Mouse (Mus musculus) heart, embryonic 13.5 days (tissue): ENCODE data around the gene Afap1. TPM values are rescaled to one million over a fixed set of nuclear protein-coding genes. Genes with fewer than 3 reads are reported as not detected.
A peak's percentile ranks its signal among the peaks of the same experiment; 100 is the strongest.

Experiments used
- ATAC-seq: fragments of 200-750 bp; cut with Nextera tagmentation; 2 replicates; pipeline ENCODE4 v1.8.0; 2017; ENCODE audit warnings: moderate TSS enrichment; ENCODE audit not compliant: insufficient number of reproducible peaks, low FRiP score, low TSS enrichment; ENCODE audit errors: extremely low read depth
- H3K27ac ChIP-seq: fragments of 300-500 bp; sonication (generic); replicated peaks from 2 replicates; pipeline ENCODE4 v1.5.1; 2015; ENCODE audit warnings: moderate library complexity, mild to moderate bottlenecking, inconsistent platforms
- H3K27me3 ChIP-seq: fragments of 300-500 bp; sonication (generic); replicated peaks from 2 replicates; pipeline ENCODE4 v1.6.1; 2015; ENCODE audit warnings: mild to moderate bottlenecking, inconsistent platforms
- H3K36me3 ChIP-seq: fragments of 300-500 bp; sonication (generic); 2 replicates; pipeline ENCODE4 v1.6.1; 2015; ENCODE audit warnings: mild to moderate bottlenecking, inconsistent platforms
- H3K4me1 ChIP-seq: fragments of 300-500 bp; sonication (generic); 2 replicates; pipeline ENCODE4 v1.6.1; 2015; ENCODE audit warnings: inconsistent platforms
- H3K4me2 ChIP-seq: fragments of 300-500 bp; sonication (generic); 2 replicates; pipeline ENCODE4 v1.6.1; 2015; ENCODE audit warnings: inconsistent platforms, mild to moderate bottlenecking, moderate library complexity
- H3K4me3 ChIP-seq: fragments of 300-500 bp; sonication (generic); 2 replicates; pipeline ENCODE4 v1.5.1; 2015; ENCODE audit warnings: moderate library complexity, mild to moderate bottlenecking, inconsistent platforms
- H3K9ac ChIP-seq: fragments of 300-500 bp; sonication (generic); 2 replicates; pipeline ENCODE4 v1.6.1; 2015; ENCODE audit warnings: inconsistent platforms, mild to moderate bottlenecking, moderate library complexity
- H3K9me3 ChIP-seq: fragments of 300-500 bp; sonication (generic); 2 replicates; pipeline ENCODE4 v1.6.1; 2016; ENCODE audit warnings: inconsistent platforms
- WGBS: fragments of 180-500 bp; shearing (Covaris S2); methylation state at CpG from one replicate; pipeline ENCODE4 v1.1.7; 2015; ENCODE audit warnings: mixed read lengths; 5-methylcytosine and 5-hydroxymethylcytosine counted together
- polyA plus RNA-seq: library from polyadenylated mRNA; unstranded; fragments of >200 nt; fragmentation: Nextera tagmentation; extraction: Ambion mirVana; gene quantifications from 2 replicates; pipeline ENCODE4 v1.2.1, GENCODE M21; 2015

The Afap1 gene
- polyA plus RNA-seq, 1 experiment from 2014 or later = 26.9 TPM

- WGBS = 45% methylated on average over 11 of the region's 11 CpGs
Measured at GRCm38 (mm10) chr5:35884262-35884661, 8.9 kb upstream of the Afap1 start.

GRCm38 (mm10) chr5:35884689-35885088 lies 8.4 kb upstream of the Afap1 start:
- H3K9me3 ChIP-seq = no peaks in the 10 kb centered on the region
- H3K27me3 ChIP-seq = no peaks in the 10 kb centered on the region
- no peak for ATAC-seq
- H3K4me3 ChIP-seq = no peak overlapping the region
- H3K4me1 ChIP-seq = peaks cover 14% of the 10 kb centered on the region
- H3K27ac ChIP-seq = no peak overlapping the region
- no peaks in the 10 kb centered on the region for H3K36me3 ChIP-seq
- WGBS = 78% methylated on average over 5 of the region's 5 CpGs
- no peak overlapping the region for H3K9ac ChIP-seq
- H3K4me2 ChIP-seq = no peak overlapping the region

More at GRCm38 (mm10) chr5:35884262-35884661, 8.9 kb upstream of the Afap1 start:
- H3K4me2 ChIP-seq = no peak overlapping the region
- H3K4me3 ChIP-seq = no peak overlapping the region
- H3K9ac ChIP-seq = no peak overlapping the region
- H3K27ac ChIP-seq = no peak overlapping the region
- H3K36me3 ChIP-seq = no peaks in the 10 kb centered on the region
- no peaks in the 10 kb centered on the region for H3K27me3 ChIP-seq
- H3K9me3 ChIP-seq = no peaks in the 10 kb centered on the region
- H3K4me1 ChIP-seq = peaks cover 18% of the 10 kb centered on the region
- ATAC-seq = no peak

GRCm38 (mm10) chr5:35888959-35889358 lies 4.2 kb upstream of the Afap1 start:
- WGBS = 46% methylated on average over 9 of the region's 9 CpGs
- Histone ChIP-seq H3K36me3 (no peaks in the 10 kb centered on the region), H3K4me3 (no peak overlapping the region), H3K9ac (no peak overlapping the region), H3K27ac (no peak overlapping the region), H3K4me2 (no peak overlapping the region), H3K4me1 (peaks cover 12% of the 10 kb centered on the region), H3K9me3 (no peaks in the 10 kb centered on the region), H3K27me3 (0 out of 2 replicates have a peak, but pooled peaks cover 9% of the 10 kb centered on the region)
- no peak for ATAC-seq

GRCm38 (mm10) chr5:35889641-35890040 lies 3.5 kb upstream of the Afap1 start:
- Histone ChIP-seq H3K9me3 (no peaks in the 10 kb centered on the region), H3K9ac (no peak overlapping the region), H3K4me2 (no peak overlapping the region), H3K27me3 (0 out of 2 replicates have a peak, but pooled peaks cover 9% of the 10 kb centered on the region), H3K27ac (no peak overlapping the region), H3K4me1 (peaks cover 14% of the 10 kb centered on the region), H3K36me3 (no peaks in the 10 kb centered on the region), H3K4me3 (no peak overlapping the region)
- no peak for ATAC-seq
- 69% methylated on average over 2 of the region's 2 CpGs for WGBS

- Histone ChIP-seq H3K9me3 (no peaks in the 10 kb centered on the region), H3K27ac (no peak overlapping the region), H3K9ac (no peak overlapping the region), H3K4me3 (no peak overlapping the region), H3K4me1 (peaks cover 25% of the 10 kb centered on the region), H3K4me2 (no peak overlapping the region), H3K27me3 (0 out of 2 replicates have a peak, but pooled peaks cover 9% of the 10 kb centered on the region), H3K36me3 (no peaks in the 10 kb centered on the region)
- 88% methylated on average over 13 of the region's 13 CpGs for WGBS
- ATAC-seq = no peak
Measured at GRCm38 (mm10) chr5:35890985-35891730, 2.0 kb upstream of the Afap1 start.

GRCm38 (mm10) chr5:35892363-35892762 lies 756 bp upstream of the Afap1 start:
- H3K27me3 ChIP-seq = 0 out of 2 replicates have a peak, but pooled peaks cover 9% of the 10 kb centered on the region
- no peak for ATAC-seq
- no peak overlapping the region for H3K4me3 ChIP-seq
- WGBS = 79% methylated on average over 3 of the region's 3 CpGs
- no peaks in the 10 kb centered on the region for H3K9me3 ChIP-seq
- no peak overlapping the region for H3K27ac ChIP-seq
- H3K4me2 ChIP-seq = no peak overlapping the region
- H3K9ac ChIP-seq = no peak overlapping the region
- peaks cover 37% of the 10 kb centered on the region for H3K4me1 ChIP-seq
- no peaks in the 10 kb centered on the region for H3K36me3 ChIP-seq

GRCm38 (mm10) chr5:35893805-35894260 lies 714 bp downstream of the Afap1 start:
- 0 out of 2 replicates have a peak, but pooled peaks cover 9% of the 10 kb centered on the region for H3K27me3 ChIP-seq
- H3K9me3 ChIP-seq = no peaks in the 10 kb centered on the region
- ATAC-seq = peak; percentile 26; the same call in 1 of the 2 replicates
- peak overlapping the region; percentile 95 for H3K9ac ChIP-seq
- WGBS = 1% methylated on average over 21 of the region's 21 CpGs
- peak overlapping the region; percentile 90 for H3K4me2 ChIP-seq
- peak overlapping the region; percentile 80 for H3K27ac ChIP-seq
- H3K4me1 ChIP-seq = peaks cover 51% of the 10 kb centered on the region
- H3K4me3 ChIP-seq = peak overlapping the region; percentile 81
- H3K36me3 ChIP-seq = no peaks in the 10 kb centered on the region

GRCm38 (mm10) chr5:35894295-35895047 lies 1.4 kb downstream of the Afap1 start:
- Histone ChIP-seq H3K36me3 (no peaks in the 10 kb centered on the region), H3K9ac (peak overlapping the region; percentile 95), H3K4me2 (peak overlapping the region; percentile 90), H3K4me3 (peak overlapping the region; percentile 81), H3K9me3 (no peaks in the 10 kb centered on the region), H3K27me3 (0 out of 2 replicates have a peak, but pooled peaks cover 9% of the 10 kb centered on the region), H3K4me1 (peaks cover 56% of the 10 kb centered on the region), H3K27ac (peak overlapping the region; percentile 80)
- WGBS = 7% methylated on average over 30 of the region's 30 CpGs
- no peak for ATAC-seq

- H3K4me1 ChIP-seq = peaks cover 70% of the 10 kb centered on the region
- 0 out of 2 replicates have a peak, but pooled peaks cover 9% of the 10 kb centered on the region for H3K27me3 ChIP-seq
- H3K9ac ChIP-seq = peak overlapping the region; percentile 95
- no peak for ATAC-seq
- H3K4me3 ChIP-seq = no peak overlapping the region
- peak overlapping the region; percentile 90 for H3K4me2 ChIP-seq
- no peaks in the 10 kb centered on the region for H3K36me3 ChIP-seq
- WGBS = 73% methylated on average over 4 of the region's 4 CpGs
- 0 out of 2 replicates have a peak overlapping the region, but pooled peaks have one; percentile 80 for H3K27ac ChIP-seq
- no peaks in the 10 kb centered on the region for H3K9me3 ChIP-seq
Measured at GRCm38 (mm10) chr5:35895926-35896325, 2.8 kb downstream of the Afap1 start.

- peak overlapping the region; percentile 90 for H3K4me2 ChIP-seq
- WGBS = 72% methylated on average over 4 of the region's 4 CpGs
Measured at GRCm38 (mm10) chr5:35896556-35896955, 3.4 kb downstream of the Afap1 start.

GRCm38 (mm10) chr5:35897147-35897546 lies 4.0 kb downstream of the Afap1 start:
- H3K36me3 ChIP-seq = no peaks in the 10 kb centered on the region
- no peak overlapping the region for H3K4me3 ChIP-seq
- 0 out of 2 replicates have a peak overlapping the region, but pooled peaks have one; percentile 32 for H3K27ac ChIP-seq
- 0 out of 2 replicates have a peak overlapping the region, but pooled peaks have one; percentile 28 for H3K9ac ChIP-seq
- peak overlapping the region; percentile 90 for H3K4me2 ChIP-seq
- 0 out of 2 replicates have a peak, but pooled peaks cover 3% of the 10 kb centered on the region for H3K27me3 ChIP-seq
- no peaks in the 10 kb centered on the region for H3K9me3 ChIP-seq
- WGBS = 59% methylated on average over 4 of the region's 4 CpGs
- ATAC-seq = no peak
- H3K4me1 ChIP-seq = peaks cover 78% of the 10 kb centered on the region

More at GRCm38 (mm10) chr5:35896556-35896955, 3.4 kb downstream of the Afap1 start:
- ATAC-seq = no peak
- H3K9ac ChIP-seq = peak overlapping the region; percentile 40; the same call in 1 of the 2 replicates
- no peaks in the 10 kb centered on the region for H3K9me3 ChIP-seq
- peaks cover 76% of the 10 kb centered on the region for H3K4me1 ChIP-seq
- H3K27ac ChIP-seq = peak overlapping the region; percentile 32; the same call in 1 of the 2 replicates
- 0 out of 2 replicates have a peak, but pooled peaks cover 9% of the 10 kb centered on the region for H3K27me3 ChIP-seq
- no peaks in the 10 kb centered on the region for H3K36me3 ChIP-seq
- 0 out of 2 replicates have a peak overlapping the region, but pooled peaks have one; percentile 6 for H3K4me3 ChIP-seq
